ENCODE assay signal across 8 mouse cellular contexts in genomic region chr5:128432916-128433315, GRCm38 (mm10). TPM values are rescaled to one million over a fixed set of nuclear protein-coding genes. Genes with fewer than 3 reads are reported as not detected.
DNase-seq lines count a peak whose midpoint lies in the region; ATAC-seq and TF ChIP-seq lines count a peak whose summit lies in the region.

TSS of gene Tmem132d (minus strand) at chr5:128433077.

- in situ Hi-C loops in ES-E14 (cut with MboI; ENCODE audit: low sequenced_read_pairs in 2 of 2, unreplicated experiment in 2 of 2), result no loop called here

- H3K9me3 ChIP-seq in ES-E14 (ENCODE audit: control insufficient read depth, insufficient read depth, low read depth, low read length), result no peaks in the 10 kb centered on the region
- H3K9me3 ChIP-seq in hindbrain, embryonic 15.5 days, result no peaks in the 10 kb centered on the region
- H3K9me3 ChIP-seq in limb, embryonic 13.5 days, result no peaks in the 10 kb centered on the region

- peak within 1 kb of the TSS; percentile 77 to 81 for H3K4me3 ChIP-seq in ES-E14 (ENCODE audit: insufficient read depth in 1 of 2, low read depth in 1 of 2, low read length in 2 of 2, poor library complexity in 1 of 2, severe bottlenecking in 1 of 2)
- H3K4me3 ChIP-seq in hindbrain, embryonic 15.5 days, result peak within 1 kb of the TSS; percentile 52
- H3K4me3 ChIP-seq in limb, embryonic 13.5 days, result peak within 1 kb of the TSS; percentile 48

- H3K4me1 ChIP-seq in ES-E14 (ENCODE audit: control insufficient read depth in 2 of 2, insufficient read depth in 2 of 2, low read length in 2 of 2, poor library complexity in 1 of 2), result no peaks in the 10 kb centered on the region; a peak in 1 of 4 replicates
- peaks cover 29% of the 10 kb centered on the region for H3K4me1 ChIP-seq in hindbrain, embryonic 15.5 days (replicated peaks)
- H3K4me1 ChIP-seq in limb, embryonic 13.5 days, result peaks cover 4% of the 10 kb centered on the region; the same call in 1 of the 2 replicates

- DNase-seq in ES-E14 (ENCODE audit: low read depth, low spot score), result no peak
- DNase-seq in embryo, embryonic 9.5 days (ENCODE audit: extremely low spot score), result peak; percentile 45
- peak; percentile 52 for DNase-seq in retina, embryonic 14.5 days (ENCODE audit: low spot score)
- no peak for DNase-seq in urinary bladder, adult 18-20 months (ENCODE audit: low spot score in 2 of 2)
- no peak for DNase-seq in kidney, adult 18-20 months
- no peak for DNase-seq in adrenal gland, adult 8-10 months

- peaks cover 35% of the 10 kb centered on the region for H3K27me3 ChIP-seq in hindbrain, embryonic 15.5 days
- H3K27me3 ChIP-seq in limb, embryonic 13.5 days, result peaks cover 88% of the 10 kb centered on the region

- no peak within 1 kb of the TSS for H3K27ac ChIP-seq in ES-E14 (ENCODE audit: insufficient read depth, low read depth, low read length, poor library complexity, severe bottlenecking)
- H3K27ac ChIP-seq in hindbrain, embryonic 15.5 days (replicated peaks), result no peak within 1 kb of the TSS; the same call in 1 of the 2 replicates
- no peak within 1 kb of the TSS for H3K27ac ChIP-seq in limb, embryonic 13.5 days

- WGBS in hindbrain, embryonic 15.5 days, result under 1% methylated on average over 40 of the region's 40 CpGs
- WGBS in limb, embryonic 13.5 days, result under 1% methylated on average over 37 of the region's 40 CpGs

- peak within 1 kb of the TSS; percentile 59 for H3K9ac ChIP-seq in ES-E14 (ENCODE audit: insufficient read depth, low read depth, low read length, poor library complexity, severe bottlenecking)
- H3K9ac ChIP-seq in hindbrain, embryonic 15.5 days, result peak within 1 kb of the TSS; percentile 59
- peak within 1 kb of the TSS; percentile 53 for H3K9ac ChIP-seq in limb, embryonic 13.5 days

- no peaks in the 10 kb centered on the region for H3K36me3 ChIP-seq in ES-E14 (ENCODE audit: control insufficient read depth, insufficient read depth, low read length, poor library complexity, severe bottlenecking)
- H3K36me3 ChIP-seq in hindbrain, embryonic 15.5 days, result no peaks in the 10 kb centered on the region
- H3K36me3 ChIP-seq in limb, embryonic 13.5 days, result no peaks in the 10 kb centered on the region

- peak; percentile 55; the same call in 1 of the 2 replicates for ATAC-seq in hindbrain, embryonic 15.5 days (ENCODE audit: low FRiP score, low read depth)
- ATAC-seq in limb, embryonic 13.5 days (ENCODE audit: low FRiP score, low read depth), result peak; percentile 32

- H3K4me2 ChIP-seq in hindbrain, embryonic 15.5 days, result peak within 1 kb of the TSS; percentile 97
- peak within 1 kb of the TSS; percentile 82 for H3K4me2 ChIP-seq in limb, embryonic 13.5 days (replicated peaks)

TF ChIP-seq in ES-E14, 5 proteins besides CTCF, POLR2A, EP300 and RAD21:
- TF ChIP-seq CHD2 (IDR thresholded peaks at IDR 0.05; ENCODE audit: low read depth, low read length) (no peak), ZNF384 (IDR thresholded peaks at IDR 0.05; ENCODE audit: low read depth, low read length) (no peak), MAFK (IDR thresholded peaks at IDR 0.05; ENCODE audit: insufficient read depth, low read depth, low read length) (no peak), ZC3H11A (IDR thresholded peaks at IDR 0.05; ENCODE audit: borderline replicate concordance, low read depth, low read length) (no peak), HCFC1 (IDR thresholded peaks at IDR 0.05; ENCODE audit: borderline replicate concordance, insufficient read depth, low read length) (no peak)

RNA-seq across cellular contexts. Expression of gene Tmem132d, which starts in this region (rescaled TPM):
- 2.5 and 4.9 TPM in 2 replicates for total RNA-seq in ES-E14 (2012; rRNA removed)
- 4.5 and 6.3 TPM in 2 replicates for polyA plus RNA-seq in hindbrain, embryonic 15.5 days (2015; fragmentation: Nextera tagmentation; extraction: Ambion mirVana)
- 0.34 and 0.59 TPM in 2 replicates for polyA plus RNA-seq in limb, embryonic 13.5 days (2015; fragmentation: Nextera tagmentation; extraction: Ambion mirVana)
- under 1 TPM in 2 of 4 experiments, not detected in 2; 0.09 to 0.14 TPM for total RNA-seq in adrenal gland, adult 8-10 months (2022)

Comparison
In these comparisons a context has a peak if more than half of its experiments do, and no peak if none do; other contexts are left out.
1. Peak in ATAC-seq, H3K4me3 ChIP-seq, H3K9ac ChIP-seq and H3K4me2 ChIP-seq in limb, embryonic 13.5 days; RNA of the gene not detected or under 1 TPM.
2. DNase-seq: peak in embryo, embryonic 9.5 days (single experiment) and retina, embryonic 14.5 days (single experiment); none in ES-E14 (single experiment), urinary bladder, adult 18-20 months (0 of 2), kidney, adult 18-20 months (single experiment) and adrenal gland, adult 8-10 months (single experiment).
3. Peak in every context shown above with its lines, with median percentiles within 50 percentile points of each other: H3K4me3 ChIP-seq and H3K9ac ChIP-seq.